Mouse (Mus musculus): Measurements from ENCODE around the gene Kcnq4. TPM values are rescaled to one million over a fixed set of nuclear protein-coding genes. Genes with fewer than 3 reads are reported as not detected.
A peak's percentile ranks its signal among the peaks of the same experiment; 100 is the strongest.

The Kcnq4 gene
- polyA plus RNA-seq, 1 experiment from 2014 or later = 7.8 TPM

- Histone ChIP-seq H3K27me3 (replicated peaks; ENCODE audit: control insufficient read depth, insufficient read depth, low read length) (no peaks in the 10 kb centered on the region; the same call in 1 of the 2 replicates), H3K9ac (ENCODE audit: low read depth, low read length) (no peak overlapping the region), H3K9me3 (ENCODE audit: control insufficient read depth, low read length) (no peaks in the 10 kb centered on the region), H3K4me3 (ENCODE audit: low read length) (no peak overlapping the region), H3K27ac (ENCODE audit: low read depth, low read length) (no peak overlapping the region), H3K36me3 (ENCODE audit: control insufficient read depth, insufficient read depth, low read length) (no peaks in the 10 kb centered on the region), H3K4me2 (ENCODE audit: low read length) (no peak overlapping the region), H3K4me1 (ENCODE audit: control insufficient read depth, insufficient read depth, low read depth, low read length) (peaks cover 12% of the 10 kb centered on the region)
- WGBS = 57% methylated on average over 6 of the region's 6 CpGs
- 0 out of 2 replicates have a peak, but pooled peaks have one; percentile 4 for ATAC-seq
Observed at GRCm38 (mm10) chr4:120713856-120714497, 34.4 kb downstream of the Kcnq4 start.

GRCm38 (mm10) chr4:120713021-120713420, 35.4 kb downstream of the Kcnq4 start:
- 84% methylated on average over 6 of the region's 6 CpGs for WGBS
- no peak overlapping the region for H3K4me2 ChIP-seq (ENCODE audit: low read length)

DNA sequence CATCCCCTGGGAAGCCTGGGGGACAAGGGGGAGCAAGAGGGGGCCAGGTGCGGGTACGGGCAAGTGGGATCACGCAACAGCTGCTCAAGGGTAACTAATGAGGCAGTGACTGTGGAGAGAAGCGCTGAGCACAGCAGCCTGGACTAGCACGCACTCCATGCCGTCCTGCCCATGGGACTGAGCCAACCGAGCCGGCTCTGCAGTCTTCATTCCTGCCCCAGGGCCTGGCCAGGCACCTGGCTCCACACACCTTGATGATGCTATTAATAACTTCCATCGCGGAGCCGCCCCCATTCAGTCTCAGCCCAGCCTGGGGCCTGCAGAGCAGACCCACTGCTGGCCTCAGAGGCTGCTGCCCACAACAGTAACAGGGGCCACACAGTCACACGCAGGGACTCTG, 36.2 kb downstream of the Kcnq4 start:
- WGBS = 53% methylated on average over 11 of the region's 12 CpGs
- Histone ChIP-seq H3K4me3 (ENCODE audit: low read length) (no peak overlapping the region), H3K4me1 (ENCODE audit: control insufficient read depth, insufficient read depth, low read depth, low read length) (peaks cover 12% of the 10 kb centered on the region), H3K4me2 (ENCODE audit: low read length) (no peak overlapping the region), H3K9me3 (ENCODE audit: control insufficient read depth, low read length) (no peaks in the 10 kb centered on the region), H3K9ac (ENCODE audit: low read depth, low read length) (no peak overlapping the region), H3K27me3 (replicated peaks; ENCODE audit: control insufficient read depth, insufficient read depth, low read length) (no peaks in the 10 kb centered on the region; the same call in 1 of the 2 replicates), H3K36me3 (ENCODE audit: control insufficient read depth, insufficient read depth, low read length) (no peaks in the 10 kb centered on the region), H3K27ac (ENCODE audit: low read depth, low read length) (no peak overlapping the region)
- ATAC-seq = no peak

More at GRCm38 (mm10) chr4:120713021-120713420, 35.4 kb downstream of the Kcnq4 start:
- Histone ChIP-seq H3K36me3 (ENCODE audit: control insufficient read depth, insufficient read depth, low read length) (no peaks in the 10 kb centered on the region), H3K9ac (ENCODE audit: low read depth, low read length) (no peak overlapping the region), H3K4me3 (ENCODE audit: low read length) (no peak overlapping the region), H3K27ac (ENCODE audit: low read depth, low read length) (no peak overlapping the region), H3K4me1 (ENCODE audit: control insufficient read depth, insufficient read depth, low read depth, low read length) (peaks cover 12% of the 10 kb centered on the region), H3K9me3 (ENCODE audit: control insufficient read depth, low read length) (no peaks in the 10 kb centered on the region), H3K27me3 (replicated peaks; ENCODE audit: control insufficient read depth, insufficient read depth, low read length) (no peaks in the 10 kb centered on the region; the same call in 1 of the 2 replicates)
- no peak for ATAC-seq

- Histone ChIP-seq H3K4me1 (ENCODE audit: control insufficient read depth, insufficient read depth, low read depth, low read length) (no peaks in the 10 kb centered on the region), H3K36me3 (ENCODE audit: control insufficient read depth, insufficient read depth, low read length) (no peaks in the 10 kb centered on the region), H3K27me3 (replicated peaks; ENCODE audit: control insufficient read depth, insufficient read depth, low read length) (no peaks in the 10 kb centered on the region; the same call in none of the 2 replicates), H3K4me2 (ENCODE audit: low read length) (no peak overlapping the region), H3K27ac (ENCODE audit: low read depth, low read length) (no peak overlapping the region), H3K4me3 (ENCODE audit: low read length) (no peak overlapping the region), H3K9ac (ENCODE audit: low read depth, low read length) (no peak overlapping the region), H3K9me3 (ENCODE audit: control insufficient read depth, low read length) (no peaks in the 10 kb centered on the region)
- ATAC-seq = no peak
- WGBS = 93% methylated on average over 2 of the region's 2 CpGs
Observed at GRCm38 (mm10) chr4:120702511-120702910, 45.9 kb downstream of the Kcnq4 start.

DNA sequence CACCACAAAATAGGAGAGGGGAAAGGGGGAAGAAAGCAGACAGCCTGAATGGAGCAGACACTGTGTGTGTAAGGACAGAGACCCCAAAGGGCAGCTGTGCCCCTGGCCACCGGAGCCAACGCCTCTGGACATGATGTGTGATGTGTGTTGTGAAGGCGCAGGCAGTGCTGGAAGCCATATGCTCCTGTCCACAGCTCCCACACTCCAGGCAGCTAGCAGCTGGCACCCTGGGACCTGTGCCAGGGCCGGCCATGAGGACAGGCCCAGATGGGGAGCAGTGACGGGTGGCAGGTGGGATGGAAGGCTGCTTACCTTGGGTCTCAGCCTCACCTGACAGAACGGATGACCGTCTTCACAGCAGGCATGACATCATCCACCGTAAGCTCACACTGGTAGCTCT, 46.4 kb downstream of the Kcnq4 start:
- Histone ChIP-seq H3K27me3 (replicated peaks; ENCODE audit: control insufficient read depth, insufficient read depth, low read length) (no peaks in the 10 kb centered on the region; the same call in none of the 2 replicates), H3K4me2 (ENCODE audit: low read length) (no peak overlapping the region), H3K4me1 (ENCODE audit: control insufficient read depth, insufficient read depth, low read depth, low read length) (no peaks in the 10 kb centered on the region), H3K36me3 (ENCODE audit: control insufficient read depth, insufficient read depth, low read length) (no peaks in the 10 kb centered on the region), H3K27ac (ENCODE audit: low read depth, low read length) (no peak overlapping the region), H3K4me3 (ENCODE audit: low read length) (no peak overlapping the region), H3K9me3 (ENCODE audit: control insufficient read depth, low read length) (no peaks in the 10 kb centered on the region), H3K9ac (ENCODE audit: low read depth, low read length) (no peak overlapping the region)
- ATAC-seq = peak; percentile 41; the same call in 1 of the 2 replicates
- 65% methylated on average over 8 of the region's 8 CpGs for WGBS

DNA sequence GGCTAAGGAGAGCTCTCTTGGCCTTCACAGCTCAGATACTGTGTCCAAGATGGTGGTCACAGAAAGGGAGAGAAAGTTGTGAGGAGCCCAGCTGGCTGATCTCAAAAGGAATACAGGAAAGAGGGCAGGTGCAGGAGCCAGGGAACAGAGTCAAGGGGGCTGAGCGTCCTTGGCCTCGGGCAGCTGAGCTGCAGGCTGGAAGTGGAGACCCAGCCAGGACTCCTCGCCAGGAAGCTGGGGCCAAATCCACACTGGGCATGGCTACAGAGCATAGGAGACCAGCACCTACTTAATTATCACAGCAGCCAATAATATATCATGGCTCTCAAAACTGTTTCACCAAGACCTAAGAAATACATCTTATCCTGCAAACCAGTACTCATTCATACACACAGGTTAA, 47.2 kb downstream of the Kcnq4 start:
- Histone ChIP-seq H3K36me3 (ENCODE audit: control insufficient read depth, insufficient read depth, low read length) (no peaks in the 10 kb centered on the region), H3K9me3 (ENCODE audit: control insufficient read depth, low read length) (no peaks in the 10 kb centered on the region), H3K27ac (ENCODE audit: low read depth, low read length) (no peak overlapping the region), H3K4me2 (ENCODE audit: low read length) (no peak overlapping the region), H3K9ac (ENCODE audit: low read depth, low read length) (no peak overlapping the region), H3K4me3 (ENCODE audit: low read length) (no peak overlapping the region), H3K4me1 (ENCODE audit: control insufficient read depth, insufficient read depth, low read depth, low read length) (no peaks in the 10 kb centered on the region), H3K27me3 (replicated peaks; ENCODE audit: control insufficient read depth, insufficient read depth, low read length) (no peaks in the 10 kb centered on the region; the same call in none of the 2 replicates)
- no peak for ATAC-seq
- WGBS = 75% methylated on average over 3 of the region's 3 CpGs

GRCm38 (mm10) chr4:120697799-120698484, 50.5 kb downstream of the Kcnq4 start:
- Histone ChIP-seq H3K36me3 (ENCODE audit: control insufficient read depth, insufficient read depth, low read length) (no peaks in the 10 kb centered on the region), H3K4me1 (ENCODE audit: control insufficient read depth, insufficient read depth, low read depth, low read length) (no peaks in the 10 kb centered on the region), H3K4me3 (ENCODE audit: low read length) (no peak overlapping the region), H3K27ac (ENCODE audit: low read depth, low read length) (no peak overlapping the region), H3K4me2 (ENCODE audit: low read length) (peak overlapping the region; percentile 16; the same call in 1 of the 2 replicates), H3K27me3 (replicated peaks; ENCODE audit: control insufficient read depth, insufficient read depth, low read length) (no peaks in the 10 kb centered on the region; the same call in none of the 2 replicates), H3K9ac (ENCODE audit: low read depth, low read length) (no peak overlapping the region; the same call in 1 of the 2 replicates), H3K9me3 (ENCODE audit: control insufficient read depth, low read length) (no peaks in the 10 kb centered on the region)
- no peak for ATAC-seq
- 18% methylated on average over 35 of the region's 35 CpGs for WGBS

DNA sequence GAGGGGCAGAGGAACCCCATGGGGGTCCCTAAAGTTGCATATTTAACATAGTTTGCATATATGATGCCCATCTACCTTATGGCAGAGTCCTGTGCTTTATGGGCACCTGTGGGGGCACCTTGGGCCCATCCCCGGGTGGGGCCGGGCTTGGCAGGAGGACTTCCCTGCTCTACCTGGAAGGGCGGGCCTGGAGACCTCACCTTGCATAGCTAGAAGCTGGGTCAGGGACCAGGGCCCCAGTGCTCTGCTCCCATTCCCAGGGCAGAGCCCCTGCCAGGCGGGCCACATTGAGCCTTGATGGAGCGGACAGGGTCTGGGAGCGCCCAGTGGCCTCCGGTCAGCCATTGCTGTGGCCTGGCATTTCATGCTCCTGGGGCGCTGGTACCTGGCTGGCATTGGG, 51.1 kb downstream of the Kcnq4 start:
- Histone ChIP-seq H3K36me3 (ENCODE audit: control insufficient read depth, insufficient read depth, low read length) (no peaks in the 10 kb centered on the region), H3K9me3 (ENCODE audit: control insufficient read depth, low read length) (no peaks in the 10 kb centered on the region), H3K4me1 (ENCODE audit: control insufficient read depth, insufficient read depth, low read depth, low read length) (no peaks in the 10 kb centered on the region), H3K4me2 (ENCODE audit: low read length) (no peak overlapping the region), H3K27ac (ENCODE audit: low read depth, low read length) (no peak overlapping the region), H3K27me3 (replicated peaks; ENCODE audit: control insufficient read depth, insufficient read depth, low read length) (no peaks in the 10 kb centered on the region; the same call in none of the 2 replicates), H3K4me3 (ENCODE audit: low read length) (no peak overlapping the region), H3K9ac (ENCODE audit: low read depth, low read length) (no peak overlapping the region)
- ATAC-seq = no peak
- 92% methylated on average over 7 of the region's 8 CpGs for WGBS

DNA sequence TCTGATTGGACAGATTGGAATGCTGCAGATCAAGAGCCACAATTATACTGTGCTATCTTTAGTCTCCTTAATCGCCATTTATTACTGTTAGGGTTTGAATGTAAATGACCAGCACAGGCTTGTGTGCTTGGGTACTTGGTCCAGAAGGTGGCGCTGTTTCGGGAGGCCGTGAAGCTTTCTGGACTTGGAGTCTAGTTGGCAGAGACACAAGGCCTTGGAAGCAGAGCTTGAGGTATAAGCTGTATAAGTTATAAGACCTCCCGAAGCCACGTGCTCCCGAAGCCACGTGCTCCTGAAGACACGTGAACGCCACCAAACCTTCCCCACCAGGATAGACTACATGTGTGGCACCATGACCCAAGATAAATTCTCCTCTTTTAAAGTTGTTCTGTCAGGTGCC, 55.7 kb downstream of the Kcnq4 start:
- Histone ChIP-seq H3K27ac (ENCODE audit: low read depth, low read length) (no peak overlapping the region), H3K4me1 (ENCODE audit: control insufficient read depth, insufficient read depth, low read depth, low read length) (no peaks in the 10 kb centered on the region), H3K27me3 (replicated peaks; ENCODE audit: control insufficient read depth, insufficient read depth, low read length) (no peaks in the 10 kb centered on the region), H3K9ac (ENCODE audit: low read depth, low read length) (no peak overlapping the region), H3K4me2 (ENCODE audit: low read length) (no peak overlapping the region), H3K9me3 (ENCODE audit: control insufficient read depth, low read length) (no peaks in the 10 kb centered on the region), H3K4me3 (ENCODE audit: low read length) (no peak overlapping the region), H3K36me3 (ENCODE audit: control insufficient read depth, insufficient read depth, low read length) (no peaks in the 10 kb centered on the region)
- WGBS = 38% methylated on average over 10 of the region's 10 CpGs
- ATAC-seq = no peak

Measured in hindbrain, embryonic 16.5 days (tissue).